Mouse (Mus musculus) kidney, postnatal 14 days (tissue): ENCODE results near the gene Tmx2.
A peak's percentile ranks its signal among the peaks of the same experiment; 100 is the strongest.
"Not testable (repeated sequence)": the region's sequence is repeated elsewhere in the genome, so short reads cannot be mapped to it uniquely, and the experiment has no call there.

Experiments used
- DNase-seq: peaks from one replicate; pipeline ENCODE4 v3.0.0; 2022; ENCODE audit warnings: mixed read lengths

Tmx2 gene

DNA sequence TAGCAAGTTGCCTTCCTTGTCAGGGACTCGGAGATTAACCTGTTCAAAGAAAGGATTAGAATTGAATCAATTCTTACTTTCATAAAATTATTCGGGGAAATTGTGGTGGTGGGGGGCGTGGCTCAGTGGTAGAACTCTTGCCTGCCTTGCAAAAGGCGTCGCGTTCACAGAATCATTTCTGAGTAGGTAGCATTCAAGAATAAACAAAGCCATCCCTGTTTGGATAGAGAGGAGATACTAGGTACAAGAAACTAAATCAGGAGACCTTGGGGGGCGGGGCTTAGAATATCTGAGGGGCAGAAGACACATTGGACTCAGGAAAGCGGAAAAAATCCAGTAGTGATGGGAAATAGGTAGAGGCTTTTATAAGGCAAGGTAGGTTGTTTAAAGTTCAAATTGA is at the start of gene Tmx2:
Gene Tmx2 (minus strand): TSS at position 125 of the 400 bp plus-strand sequence.
- no peak for DNase-seq

DNA sequence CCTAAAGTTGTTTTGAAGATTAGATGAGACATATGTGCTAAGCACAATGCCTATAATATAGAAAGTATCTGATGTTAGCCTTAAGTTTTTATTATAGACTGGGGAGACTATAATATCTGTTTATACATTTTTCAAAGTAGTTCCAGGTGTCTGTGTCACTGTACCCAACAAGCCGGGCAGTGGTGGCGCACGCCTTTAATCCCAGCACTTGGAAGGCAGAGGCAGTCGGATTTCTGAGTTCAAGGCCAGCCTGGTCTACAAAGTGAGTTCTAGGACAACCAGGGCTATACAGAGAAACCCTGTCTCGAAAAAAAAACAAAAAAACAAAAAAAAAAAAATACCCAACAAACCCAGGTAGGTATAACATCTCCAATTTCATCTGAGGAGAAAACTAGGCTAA is 49.3 kb upstream of the Tmx2 start:
- DNase-seq, result not testable (repeated sequence)

DNA sequence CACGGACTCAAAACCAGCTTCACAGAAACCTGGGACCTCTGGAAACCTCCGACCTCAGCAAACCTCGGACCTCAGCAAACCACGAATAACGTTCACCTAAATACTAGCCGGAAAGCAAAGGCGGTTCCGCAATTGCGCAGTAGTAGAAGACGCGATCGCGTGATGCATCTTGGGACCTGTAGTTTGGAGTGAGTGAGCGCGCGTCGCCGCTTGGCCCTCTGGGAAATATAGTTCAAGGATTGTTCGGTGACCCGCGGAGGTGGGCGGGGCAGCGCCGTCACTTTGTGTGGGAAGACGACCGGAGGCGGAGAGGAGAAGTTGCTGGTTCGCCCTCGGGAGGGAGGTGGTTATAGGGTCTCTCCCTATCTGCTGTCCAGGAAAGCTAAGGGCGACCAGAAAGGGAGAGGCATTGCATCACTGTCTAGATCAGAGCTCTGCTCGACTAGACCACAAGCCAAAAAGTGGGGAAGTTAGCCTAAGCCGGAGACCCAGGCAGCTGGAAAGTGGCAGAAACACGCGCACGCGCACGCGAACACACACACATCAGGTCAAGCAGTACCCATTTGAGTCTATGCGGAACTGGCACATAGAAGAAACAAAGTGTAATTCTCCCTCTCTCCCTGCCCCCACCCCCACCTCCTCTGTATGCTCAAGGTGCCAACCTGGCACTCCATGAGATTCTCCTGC is 48.4 kb upstream of the Tmx2 start, which contains the start of gene Clp1:
Gene Clp1 (minus strand): TSS at position 179 of the 687 bp plus-strand sequence.
- DNase-seq, result peak; percentile 98

DNA sequence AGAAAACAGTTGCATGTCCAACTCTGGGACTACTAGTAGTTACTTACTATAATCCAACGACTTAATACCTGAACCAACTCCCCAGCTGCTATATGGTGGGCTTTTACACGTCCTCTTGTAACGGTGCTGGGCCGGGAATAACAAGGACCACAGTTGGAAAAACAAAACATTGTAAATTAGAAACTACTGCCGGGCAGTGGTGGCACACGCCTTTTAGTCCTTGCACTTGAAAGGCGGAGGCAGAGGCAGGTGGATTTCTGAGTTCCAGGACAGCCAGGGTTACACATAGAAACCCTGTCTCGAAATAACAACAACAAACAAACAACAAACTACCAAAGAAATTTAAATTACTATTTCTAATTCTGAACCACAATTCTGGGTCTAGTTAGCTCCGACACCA is 47.8 kb upstream of the Tmx2 start:
- no peak for DNase-seq

DNA sequence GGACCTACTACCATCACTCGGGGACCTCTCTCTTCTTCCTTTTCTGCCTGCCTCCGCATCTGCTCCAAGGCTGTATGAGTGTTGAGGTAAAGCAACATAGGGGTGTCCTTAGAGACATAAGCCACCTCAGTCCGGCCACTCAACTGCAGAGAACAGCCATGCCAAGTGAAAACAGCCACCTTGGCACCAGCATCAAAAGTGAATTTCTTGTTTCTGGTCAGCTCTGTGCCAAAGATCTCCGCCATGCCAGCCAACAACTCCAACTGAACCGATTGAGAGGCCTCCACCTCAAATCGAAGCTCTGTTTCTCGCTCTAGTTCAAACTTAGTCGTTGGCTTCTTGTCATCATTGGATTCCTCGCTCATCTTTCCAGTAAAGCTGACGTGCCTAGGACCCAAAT is 46.8 kb upstream of the Tmx2 start:
- DNase-seq, result no peak

GRCm38 (mm10) chr2:84723856-84724255 is 44.9 kb upstream of the Tmx2 start:
- DNase-seq, result no peak

- DNase-seq, result no peak
These were observed 42.2 kb upstream of the Tmx2 start for GRCm38 (mm10) chr2:84721182-84721581.

GRCm38 (mm10) chr2:84720718-84721117 is 41.8 kb upstream of the Tmx2 start:
- no peak for DNase-seq

GRCm38 (mm10) chr2:84717357-84717756 is 38.4 kb upstream of the Tmx2 start:
- DNase-seq, result no peak

- DNase-seq, result no peak
These were observed 37.7 kb upstream of the Tmx2 start for GRCm38 (mm10) chr2:84716423-84717355.

DNA sequence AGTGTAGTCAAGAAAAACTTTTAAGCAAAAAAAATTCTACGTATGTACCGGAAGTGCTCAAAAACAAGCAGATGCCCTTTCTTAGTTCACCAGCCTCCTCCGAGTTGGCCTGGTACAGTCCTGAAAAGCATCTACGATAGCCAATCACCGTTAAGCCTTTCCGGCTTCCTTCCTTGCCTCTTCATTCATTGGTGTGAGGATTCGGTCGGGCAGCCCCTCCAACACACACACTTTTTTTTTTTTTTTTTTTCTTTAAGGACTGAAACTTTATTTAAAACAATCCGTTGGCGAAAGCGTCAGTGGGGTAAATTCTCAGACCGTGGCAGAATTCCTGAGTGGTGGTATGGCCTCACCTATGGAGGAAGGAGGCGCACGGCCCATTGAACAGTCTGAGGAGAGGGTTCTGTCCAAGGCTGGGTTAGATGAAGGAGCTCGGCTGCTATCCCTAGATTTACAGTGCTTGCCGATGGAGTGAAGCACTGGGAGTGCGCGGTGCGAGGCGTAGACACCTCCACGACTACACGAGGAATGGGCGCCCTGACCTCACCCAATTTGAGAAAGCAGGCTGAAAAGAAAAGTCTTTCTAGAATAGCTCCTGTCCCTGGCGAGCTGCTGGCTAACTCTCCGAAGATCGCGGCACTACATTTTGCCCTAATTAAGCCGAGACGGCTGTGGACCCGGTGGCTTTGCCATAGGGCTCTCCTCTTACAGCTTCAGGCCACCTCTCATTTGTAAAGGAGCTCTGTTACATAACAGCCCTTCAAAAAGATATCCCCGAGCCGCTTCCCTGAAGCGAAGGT is 36.8 kb upstream of the Tmx2 start:
- DNase-seq, result peak; percentile 93

GRCm38 (mm10) chr2:84714811-84715561 is 36.0 kb upstream of the Tmx2 start, which contains the start of gene Zdhhc5:
Gene Zdhhc5, minus strand, starts transcription at chr2:84715180.
- DNase-seq, result peak; percentile 99

- DNase-seq, result no peak
These were observed 35.5 kb upstream of the Tmx2 start for GRCm38 (mm10) chr2:84714422-84714810.

DNA sequence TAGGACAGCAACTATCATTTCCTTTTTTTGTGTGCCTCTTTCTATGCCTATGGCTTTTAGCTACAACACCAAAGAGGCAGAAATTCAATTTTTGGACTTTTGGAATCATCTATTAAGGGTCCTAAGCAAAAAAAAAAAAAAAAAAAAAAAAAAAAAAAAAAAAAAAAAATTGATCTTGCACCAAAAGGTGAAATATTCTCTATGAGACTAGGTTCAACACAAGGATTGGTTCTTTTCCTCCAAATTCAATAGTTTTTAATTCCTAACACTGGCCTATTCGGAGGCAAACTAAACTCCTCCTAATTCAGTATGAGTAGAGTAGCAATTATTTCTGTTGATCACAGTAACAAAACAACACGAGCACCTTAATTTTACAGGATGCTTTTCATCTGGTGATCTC is 33.0 kb upstream of the Tmx2 start:
- no peak for DNase-seq

DNA sequence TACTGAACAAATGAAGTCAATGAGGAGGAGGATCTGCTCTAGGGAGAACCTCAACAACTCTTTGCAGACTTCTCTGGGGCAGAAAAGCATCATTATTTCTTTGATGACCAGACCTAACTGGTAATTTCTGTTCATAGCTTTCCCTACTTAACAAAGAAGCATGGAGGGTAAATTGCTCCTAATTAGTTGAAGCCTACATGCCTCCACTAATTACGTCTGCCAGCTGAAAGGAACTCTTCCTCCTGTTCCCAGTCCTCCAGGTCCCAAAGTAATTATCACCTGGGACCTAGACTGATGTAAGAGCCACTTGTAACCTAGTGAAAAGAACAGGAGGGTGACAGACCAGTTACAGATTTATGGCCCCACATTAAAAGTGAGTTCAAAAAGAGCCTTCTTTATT is 28.6 kb upstream of the Tmx2 start:
- no peak for DNase-seq

DNA sequence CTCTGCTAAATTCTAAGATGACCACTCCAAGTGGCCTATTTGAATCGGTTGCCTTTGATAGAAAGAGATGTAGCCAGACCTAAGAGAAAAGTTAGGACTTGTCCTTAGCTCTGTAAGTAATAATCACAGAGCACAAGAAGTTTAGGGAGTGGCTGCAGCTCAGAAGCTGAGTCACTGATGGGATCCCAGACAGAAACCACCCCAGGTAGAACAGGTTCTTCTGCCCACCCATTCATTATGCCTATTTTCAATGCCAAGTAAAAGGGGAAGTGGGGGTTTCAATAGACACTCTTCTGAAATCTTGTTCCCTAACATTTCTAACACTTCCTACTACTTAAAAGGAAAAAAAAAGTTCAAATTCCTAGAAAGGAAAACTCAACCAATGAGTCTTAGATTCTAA is 26.4 kb upstream of the Tmx2 start:
- no peak for DNase-seq

DNA sequence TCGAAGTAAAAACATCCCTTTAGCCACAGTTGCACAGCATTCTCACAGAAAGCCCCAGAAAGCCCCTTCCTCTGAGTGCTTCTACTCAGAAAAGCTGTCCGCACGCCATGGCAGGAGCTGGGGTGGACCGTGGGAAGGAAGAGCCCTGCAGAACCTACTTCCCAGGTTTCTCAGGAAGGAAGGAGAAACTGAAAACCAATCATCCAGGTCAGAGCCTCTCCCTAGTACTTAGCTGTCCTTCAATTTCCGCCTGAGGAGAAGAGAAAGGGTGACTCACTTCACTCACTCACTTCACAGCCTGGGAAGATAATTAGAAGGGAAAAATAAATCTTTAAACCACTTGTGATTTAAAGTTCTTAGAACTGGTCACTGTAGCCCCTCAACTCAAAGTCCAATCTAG is 25.4 kb upstream of the Tmx2 start:
- no peak for DNase-seq

- DNase-seq, result no peak
These were observed 24.6 kb upstream of the Tmx2 start for GRCm38 (mm10) chr2:84703497-84703896.

DNA sequence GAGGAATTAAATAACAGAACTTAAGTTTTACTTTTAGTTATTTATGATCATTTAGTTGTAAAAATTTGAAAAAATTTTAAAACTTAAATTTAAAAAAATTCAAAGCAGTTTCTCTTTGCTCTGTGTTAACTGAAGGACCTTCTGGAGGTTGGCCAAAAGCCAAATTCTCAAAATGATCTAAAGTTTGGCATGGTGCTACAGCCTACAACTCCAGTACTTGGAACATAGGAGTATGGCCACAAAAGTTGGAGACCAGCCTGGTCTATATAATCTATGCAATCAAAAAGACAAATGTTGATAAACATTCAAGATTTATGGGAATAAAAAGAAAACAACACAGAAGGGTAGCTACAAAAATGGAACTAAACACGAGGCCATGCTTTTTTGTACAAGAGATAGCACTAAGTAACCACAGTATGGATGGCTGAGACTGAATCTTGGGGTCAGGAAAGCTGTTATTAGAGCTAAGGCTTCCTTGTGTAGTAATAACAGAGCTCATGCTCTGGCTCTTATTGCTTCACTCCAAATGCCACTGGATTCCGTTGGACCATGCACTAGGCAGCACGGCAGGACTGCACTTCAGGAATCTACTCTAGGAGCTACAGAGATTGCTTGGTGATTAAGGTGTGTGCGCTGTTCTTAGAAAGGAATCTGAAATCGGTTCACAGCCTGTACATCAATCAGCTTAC is 16.2 kb upstream of the Tmx2 start:
- DNase-seq, result no peak

GRCm38 (mm10) chr2:84690050-84690449 is 11.1 kb upstream of the Tmx2 start:
- no peak for DNase-seq

- no peak for DNase-seq
These were observed 9.3 kb upstream of the Tmx2 start for GRCm38 (mm10) chr2:84688080-84688844.
